Mouse (Mus musculus) spleen, adult 18-20 months (tissue): ENCODE data around the gene Ngdn.

Source experiments
- DNase-seq, 2 experiments: peaks; one replicate each; pipeline ENCODE4 v3.0.0; 2022; ENCODE audit warnings: mixed read lengths in 2 of 2

The Ngdn gene

GRCm38 (mm10) chr14:55000814-55001213, 14.4 kb upstream of the Ngdn start:
- DNase-seq, result no peak

GRCm38 (mm10) chr14:55001446-55001845, 13.8 kb upstream of the Ngdn start:
- DNase-seq, result no peak

- no peak for DNase-seq
Observed at GRCm38 (mm10) chr14:55001938-55002686, 13.1 kb upstream of the Ngdn start.

GRCm38 (mm10) chr14:55002687-55003120, 12.6 kb upstream of the Ngdn start:
- no peak for DNase-seq

GRCm38 (mm10) chr14:55003878-55004855, 11.1 kb upstream of the Ngdn start:
- no peak for DNase-seq

- no peak for DNase-seq
Observed at GRCm38 (mm10) chr14:55005506-55005905, 9.7 kb upstream of the Ngdn start.

GRCm38 (mm10) chr14:55005967-55006366, 9.3 kb upstream of the Ngdn start:
- no peak for DNase-seq

- no peak for DNase-seq
Observed at GRCm38 (mm10) chr14:55006541-55006940, 8.7 kb upstream of the Ngdn start.

- no peak for DNase-seq
Observed at GRCm38 (mm10) chr14:55007120-55007908, 7.9 kb upstream of the Ngdn start.

- DNase-seq, result no peak
Observed at GRCm38 (mm10) chr14:55008417-55008816, 6.8 kb upstream of the Ngdn start.

GRCm38 (mm10) chr14:55011116-55011515, 4.1 kb upstream of the Ngdn start:
- DNase-seq, result no peak

- no peak for DNase-seq
Observed at GRCm38 (mm10) chr14:55014591-55014990, 663 bp upstream of the Ngdn start.

- DNase-seq, result no peak
Observed at GRCm38 (mm10) chr14:55015767-55016111, 485 bp downstream of the Ngdn start.

GRCm38 (mm10) chr14:55016876-55017275, 1.6 kb downstream of the Ngdn start:
- no peak for DNase-seq

- no peak for DNase-seq
Observed at GRCm38 (mm10) chr14:55020394-55020793, 5.1 kb downstream of the Ngdn start.

GRCm38 (mm10) chr14:55023011-55023410, 7.8 kb downstream of the Ngdn start:
- DNase-seq, result no peak

GRCm38 (mm10) chr14:55024236-55024635, 9.0 kb downstream of the Ngdn start:
- peak in 1 of 2 experiments; percentile 32 for DNase-seq

GRCm38 (mm10) chr14:55025527-55025926, 10.3 kb downstream of the Ngdn start:
- no peak for DNase-seq

- DNase-seq, result no peak
Observed at GRCm38 (mm10) chr14:55027251-55027650, 12.0 kb downstream of the Ngdn start.

GRCm38 (mm10) chr14:55027653-55028052, 12.4 kb downstream of the Ngdn start:
- no peak for DNase-seq

- no peak for DNase-seq
Observed at GRCm38 (mm10) chr14:55028333-55028835, 13.1 kb downstream of the Ngdn start.

- no peak for DNase-seq
Observed at GRCm38 (mm10) chr14:55029034-55029698, 13.9 kb downstream of the Ngdn start.
